Mouse (Mus musculus) adrenal gland, postnatal 36 days (tissue): ENCODE measurements around the gene Hipk4. TPM values are rescaled to one million over a fixed set of nuclear protein-coding genes. Genes with fewer than 3 reads are reported as not detected.
A peak's percentile ranks its signal among the peaks of the same experiment; 100 is the strongest.

ENCODE experiments used
- DNase-seq, 2 experiments: peaks; one replicate each; pipeline ENCODE4 v3.0.0; 2021; ENCODE audit warnings: mixed read lengths in 1 of 2
- total RNA-seq, 2 experiments: library from RNA; stranded (reverse); gene quantifications; 2 replicates each; pipeline ENCODE4 v1.2.3; 2021

Hipk4 gene
- total RNA-seq, 2 experiments from 2014 or later: 0.23 to 0.26 TPM

- DNase-seq: no peak
Measured at GRCm38 (mm10) chr7:27540935-27541334, 17.9 kb downstream of the Hipk4 start.

- DNase-seq: peak; percentile 16 to 43
Measured at GRCm38 (mm10) chr7:27541431-27541830, 18.4 kb downstream of the Hipk4 start.

GRCm38 (mm10) chr7:27541922-27542321 is 18.9 kb downstream of the Hipk4 start:
- DNase-seq: no peak

- DNase-seq: peak; percentile 86 to 89
Measured at GRCm38 (mm10) chr7:27542392-27543033, 19.4 kb downstream of the Hipk4 start.

- no peak for DNase-seq
Measured at GRCm38 (mm10) chr7:27543065-27543464, 20.0 kb downstream of the Hipk4 start.

- no peak for DNase-seq
Measured at GRCm38 (mm10) chr7:27543851-27544250, 20.8 kb downstream of the Hipk4 start.

- DNase-seq: no peak
Measured at GRCm38 (mm10) chr7:27544675-27545370, 21.8 kb downstream of the Hipk4 start.

GRCm38 (mm10) chr7:27549597-27549996 is 26.5 kb downstream of the Hipk4 start:
- no peak for DNase-seq

- no peak for DNase-seq
Measured at GRCm38 (mm10) chr7:27552070-27552469, 29.0 kb downstream of the Hipk4 start.

GRCm38 (mm10) chr7:27552931-27553513 is 30.0 kb downstream of the Hipk4 start, which contains the start of the genes Pld3 and 2310022A10Rik:
TSS of gene Pld3 (minus strand) at chr7:27553218.
TSS of gene 2310022A10Rik (plus strand) at chr7:27553233.
- peak; percentile 96 to 97 for DNase-seq

GRCm38 (mm10) chr7:27560291-27560887 is 37.3 kb downstream of the Hipk4 start:
- DNase-seq: no peak

- DNase-seq: no peak
Measured at GRCm38 (mm10) chr7:27560978-27561377, 37.9 kb downstream of the Hipk4 start.

- DNase-seq: peak in 1 of 2 experiments; percentile 29
Measured at GRCm38 (mm10) chr7:27569580-27570224, 46.6 kb downstream of the Hipk4 start.

GRCm38 (mm10) chr7:27572133-27572532 is 49.1 kb downstream of the Hipk4 start:
- DNase-seq: no peak

- peak; percentile 65 to 66 for DNase-seq
Measured at GRCm38 (mm10) chr7:27574124-27574880, 51.2 kb downstream of the Hipk4 start.

- DNase-seq: peak; percentile 75 to 82
Measured at GRCm38 (mm10) chr7:27576914-27577313, 53.8 kb downstream of the Hipk4 start.

- no peak for DNase-seq
Measured at GRCm38 (mm10) chr7:27577589-27577988, 54.5 kb downstream of the Hipk4 start.

- no peak for DNase-seq
Measured at GRCm38 (mm10) chr7:27578465-27578864, 55.4 kb downstream of the Hipk4 start.

- DNase-seq: peak; percentile 72 to 76
Measured at GRCm38 (mm10) chr7:27580380-27581174, 57.5 kb downstream of the Hipk4 start.
